Mouse (Mus musculus) thymus, postnatal 25 days (tissue): ENCODE measurements around the gene Mipol1.
"Not testable (repeated sequence)": the region's sequence is repeated elsewhere in the genome, so short reads cannot be mapped to it uniquely, and the experiment has no call there.

ENCODE experiments used
- DNase-seq: peaks from one replicate; pipeline ENCODE4 v3.0.0; 2022

The Mipol1 gene

DNA sequence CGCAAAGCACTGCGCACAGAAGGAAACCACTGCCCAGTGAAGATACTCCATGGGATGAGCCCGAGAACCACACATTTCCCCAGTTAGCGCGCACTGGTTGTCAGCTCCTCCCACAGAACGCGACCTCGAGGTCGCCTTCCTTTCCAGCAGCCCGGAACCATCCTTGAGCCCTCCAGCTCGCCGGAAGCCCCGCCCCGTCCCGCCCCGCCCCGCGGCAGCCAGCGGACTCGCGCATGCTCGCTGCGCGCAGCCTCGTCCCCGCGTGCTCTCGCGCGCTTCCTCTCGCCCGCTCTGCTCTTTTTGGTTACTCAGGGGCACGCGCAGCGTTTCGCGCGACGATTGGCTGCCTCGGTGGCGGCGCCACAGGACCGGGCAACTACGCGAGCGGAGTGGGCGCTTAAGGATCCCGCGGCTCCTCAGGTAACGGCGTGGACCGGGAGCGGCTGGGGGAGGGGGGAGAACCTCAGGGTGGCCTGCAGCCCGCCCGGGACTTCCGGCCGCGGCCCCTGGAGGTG is at the start of gene Mipol1, which contains the start of gene Prps1l3:
TSS of gene Mipol1 (plus strand) at position 236 of the 515 bp plus-strand sequence.
TSS of gene Prps1l3 (plus strand) at position 221 of the 515 bp plus-strand sequence.
- peak; percentile 88 for DNase-seq

DNA sequence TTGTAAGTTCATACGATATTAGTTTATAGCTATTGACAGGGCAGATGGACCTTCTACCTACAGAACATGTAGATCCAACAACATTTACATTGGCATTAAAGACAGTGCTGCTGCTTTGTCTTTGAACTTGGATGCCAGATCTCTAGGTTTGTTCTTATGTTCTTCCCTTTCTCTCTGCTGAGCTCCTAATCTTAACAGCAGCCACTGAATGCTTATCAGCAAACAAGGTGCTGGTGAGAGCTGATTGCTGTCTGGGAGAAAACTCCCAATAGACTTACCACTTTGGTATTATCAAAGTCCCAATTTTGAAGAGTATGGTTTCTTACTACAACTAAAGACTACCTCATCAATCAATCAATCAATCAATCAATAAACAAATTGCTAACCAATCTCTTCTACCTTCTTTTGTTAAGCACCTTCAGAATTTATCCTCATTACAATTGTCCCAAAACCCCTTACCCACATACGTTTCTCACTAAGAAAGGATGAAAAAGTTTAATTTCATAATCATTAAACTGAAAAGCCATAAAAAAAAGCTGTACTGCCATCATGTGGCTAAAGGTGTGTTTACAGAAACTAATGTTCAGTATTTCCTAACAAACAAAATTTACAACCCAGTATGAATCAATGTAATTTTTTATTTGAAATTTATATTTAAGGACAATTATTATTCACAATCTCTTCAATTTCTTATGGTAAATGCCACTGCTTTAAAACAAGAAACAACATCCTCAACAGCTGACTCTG is 45.7 kb upstream of the Mipol1 start:
- DNase-seq = no peak

DNA sequence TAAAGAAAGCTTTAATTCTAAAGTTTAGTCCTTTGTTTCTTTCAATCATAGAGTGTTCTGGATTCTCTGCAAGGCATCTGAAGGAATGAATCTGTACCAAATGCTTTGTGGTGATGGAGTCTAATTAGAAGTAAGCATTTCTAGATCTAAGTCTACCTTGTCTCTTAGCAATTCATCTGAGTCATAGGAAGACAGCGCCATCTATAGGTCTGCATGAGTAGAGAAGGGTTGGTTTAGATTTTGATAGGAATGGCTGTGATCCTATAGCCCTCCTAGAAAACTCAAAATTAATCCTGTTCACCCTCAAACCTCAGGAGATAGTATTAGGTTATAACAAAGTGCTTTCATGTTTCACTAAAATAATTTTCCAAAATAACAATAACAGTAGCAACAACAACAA is 44.8 kb upstream of the Mipol1 start:
- no peak for DNase-seq

DNA sequence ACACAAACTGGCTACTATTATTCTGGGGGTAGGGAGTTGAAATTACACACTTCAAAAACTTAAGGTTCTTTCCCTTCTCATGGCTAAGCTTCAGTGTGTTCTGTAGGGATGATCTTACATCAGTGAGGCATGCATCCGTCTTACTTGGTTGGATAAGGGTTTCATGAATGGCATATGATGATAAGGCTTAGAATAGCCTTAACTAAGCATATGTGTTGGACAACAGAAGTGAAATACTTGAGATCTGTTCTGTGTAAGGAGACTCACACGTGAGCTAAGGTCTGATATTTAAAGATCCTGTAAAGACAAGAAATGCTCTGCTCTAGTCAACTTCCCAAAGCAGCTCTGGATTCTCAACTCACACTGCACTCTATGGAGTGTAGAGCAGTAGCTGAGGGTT is 44.1 kb upstream of the Mipol1 start:
- no peak for DNase-seq

DNA sequence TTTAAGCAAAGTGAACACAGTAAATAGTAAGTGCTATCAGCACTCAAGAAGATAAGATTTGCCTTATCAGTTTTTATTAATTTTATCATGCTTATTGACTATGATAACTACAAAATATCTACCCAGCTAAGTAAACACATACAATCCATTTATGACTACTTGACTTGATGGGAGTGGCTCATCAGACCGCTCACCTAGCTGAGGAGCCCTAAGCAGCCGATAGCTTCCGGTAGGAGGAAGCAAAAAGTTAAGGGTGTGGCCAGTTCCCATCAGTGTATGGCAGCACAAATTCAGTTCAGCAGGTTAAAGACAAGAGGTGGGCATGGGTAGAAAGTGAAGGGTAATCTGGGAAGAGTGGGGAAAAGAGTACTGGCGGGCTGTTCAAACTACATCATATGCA is 43.2 kb upstream of the Mipol1 start:
- DNase-seq = no peak

DNA sequence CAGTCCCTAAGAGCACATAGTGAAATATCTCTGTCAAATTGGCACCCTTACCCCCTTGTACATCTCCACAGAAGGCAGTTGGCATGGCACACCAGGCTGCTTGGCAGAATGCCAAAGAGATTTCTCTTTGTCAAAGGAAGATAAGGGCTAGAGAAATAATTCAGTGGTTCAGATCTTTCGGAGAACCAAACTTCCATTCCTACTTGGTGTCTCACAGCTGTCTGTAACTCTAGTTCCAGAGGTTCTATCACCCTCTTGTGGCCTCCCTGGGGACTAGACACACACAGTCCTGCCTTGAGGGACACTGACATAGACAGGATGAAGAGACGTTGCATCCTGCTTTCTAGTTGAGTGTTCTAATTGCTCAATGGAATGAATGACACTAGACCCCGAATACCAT is 35.6 kb upstream of the Mipol1 start:
- peak; percentile 1 for DNase-seq

DNA sequence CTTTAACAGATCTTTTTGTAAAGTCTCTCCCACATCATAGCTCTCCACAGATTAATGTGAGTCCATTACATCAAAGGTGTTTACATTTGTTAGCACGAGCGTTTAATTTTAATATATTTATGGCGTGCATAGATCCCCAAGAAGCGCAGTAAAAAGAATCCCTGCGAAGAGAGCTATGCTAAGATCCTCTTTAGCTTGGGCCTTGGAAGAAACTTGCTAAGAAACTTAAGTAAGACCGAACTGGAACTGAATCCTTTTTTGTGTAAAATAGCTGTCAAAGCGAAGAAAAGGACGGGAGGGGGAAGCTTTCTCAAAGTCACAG is 34.0 kb upstream of the Mipol1 start:
- no peak for DNase-seq

DNA sequence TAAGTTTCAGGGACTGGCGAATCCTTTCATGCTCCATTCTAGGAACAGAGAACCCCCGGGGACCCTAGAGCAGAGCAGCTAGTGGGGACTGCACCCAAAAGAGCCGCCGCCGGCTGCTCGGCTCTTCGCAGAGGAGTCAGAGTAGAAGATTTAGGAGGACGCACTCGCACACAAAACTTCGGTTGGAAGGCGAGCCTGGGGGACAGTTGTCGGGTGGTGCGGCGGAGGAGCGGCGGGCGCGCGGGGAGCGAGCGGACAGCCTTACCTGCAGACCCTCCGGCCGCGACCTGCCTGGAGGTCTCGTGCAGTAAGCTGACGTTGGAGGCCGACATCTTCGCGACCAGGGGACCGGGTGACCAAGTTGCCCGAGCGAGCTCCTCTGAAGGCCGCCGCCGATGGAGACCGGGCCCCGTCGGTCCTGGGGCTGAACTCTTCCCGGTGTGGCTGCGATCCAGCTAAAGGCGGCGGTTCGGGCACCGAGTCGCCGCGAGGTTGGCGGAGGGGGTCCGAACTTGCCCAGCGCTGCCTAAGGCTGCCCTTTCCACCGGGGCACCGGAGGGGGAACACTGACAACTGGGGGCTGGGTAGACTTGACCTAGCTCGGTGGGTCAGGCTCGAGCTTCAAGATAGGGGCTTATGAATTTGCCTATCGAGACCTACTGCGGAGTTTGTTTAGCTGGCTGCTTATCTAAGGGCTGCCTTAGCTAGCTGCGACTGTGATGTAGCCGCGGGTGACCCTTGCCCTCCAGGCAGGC is 33.4 kb upstream of the Mipol1 start:
- DNase-seq = peak; percentile 1

DNA sequence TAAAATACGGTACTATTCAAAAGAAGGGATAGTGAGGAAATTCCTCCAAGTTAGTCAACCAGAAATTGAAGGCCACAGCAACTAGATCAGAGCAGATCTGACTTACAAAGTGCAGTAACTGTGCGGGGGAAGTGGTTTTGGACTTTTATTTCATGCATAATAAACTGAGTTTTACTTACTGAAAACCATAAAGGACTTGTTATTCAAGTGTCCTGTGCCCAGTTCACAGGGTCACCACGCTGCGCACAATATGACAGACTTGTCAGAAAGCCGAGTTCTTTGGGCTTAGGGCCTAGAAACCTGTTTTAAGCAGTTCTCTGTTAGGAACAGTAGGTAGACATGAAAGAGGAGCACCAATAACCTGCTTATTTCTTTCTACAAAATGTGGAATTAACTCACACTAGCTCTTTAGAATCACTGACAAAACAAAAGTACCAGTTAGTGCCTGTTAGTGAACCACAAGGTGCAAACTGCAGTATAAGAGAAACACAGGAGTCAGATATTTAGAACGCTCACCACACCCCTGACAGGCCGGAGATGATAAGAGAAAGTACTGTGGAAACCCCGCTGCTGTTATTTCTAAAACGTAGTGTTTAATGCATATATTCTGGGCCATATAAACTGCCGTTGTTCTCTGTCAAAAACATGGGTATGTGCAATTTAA is 32.7 kb upstream of the Mipol1 start, which contains the start of gene Slc25a21:
TSS of gene Slc25a21 (minus strand) at position 110 of the 664 bp plus-strand sequence.
- no peak for DNase-seq

DNA sequence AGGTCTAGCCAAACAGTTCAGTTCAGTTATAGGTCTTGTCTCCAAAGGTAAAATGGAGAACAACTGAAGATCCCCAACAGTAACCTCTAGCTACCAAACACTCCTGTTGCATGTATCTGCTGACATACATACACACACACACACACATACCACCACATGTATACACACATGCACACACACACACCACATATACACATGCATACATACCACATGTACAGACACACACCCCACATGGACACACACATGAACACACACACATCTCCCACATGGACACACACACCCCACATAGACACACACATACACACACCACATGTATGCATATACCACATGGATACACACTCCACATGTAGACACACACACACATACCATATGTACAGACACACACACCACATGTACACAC is 32.0 kb upstream of the Mipol1 start:
- DNase-seq = no peak

DNA sequence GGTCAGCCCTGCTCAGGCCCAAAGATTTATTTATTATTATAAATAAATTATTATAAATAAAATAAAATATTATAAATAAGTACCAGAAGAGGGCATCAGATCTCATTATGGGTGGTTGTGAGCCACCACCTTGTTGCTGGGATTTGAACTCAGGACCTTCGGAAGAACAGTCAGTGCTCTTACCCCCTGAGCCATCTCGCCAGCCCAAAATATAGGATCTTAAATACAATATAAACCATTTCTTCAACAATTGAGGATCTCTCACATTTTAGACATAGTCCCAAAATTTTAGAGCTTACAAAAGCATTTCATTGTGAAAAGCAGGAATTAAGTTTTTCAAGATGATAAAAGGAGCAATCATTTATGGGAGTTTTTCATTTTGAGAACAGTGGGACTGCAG is 30.8 kb upstream of the Mipol1 start:
- no peak for DNase-seq

DNA sequence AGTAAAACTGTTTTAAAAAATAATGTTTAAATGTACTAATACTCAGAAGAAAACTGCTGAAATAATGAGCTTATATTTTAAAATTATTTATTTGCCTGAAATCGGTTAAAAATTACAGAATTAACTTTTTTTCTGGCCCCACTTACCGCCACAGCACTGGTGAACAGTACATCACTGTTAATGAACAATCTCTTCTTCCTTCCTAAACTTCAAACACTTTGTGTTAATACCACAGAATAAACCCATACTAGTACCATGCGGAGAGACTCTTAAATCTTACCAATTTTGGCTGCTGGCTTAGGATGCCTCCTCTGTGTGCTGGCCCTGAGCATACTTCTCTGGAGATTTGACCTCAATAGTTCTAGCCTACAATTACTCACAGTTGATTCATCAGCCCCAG is 28.3 kb upstream of the Mipol1 start:
- DNase-seq = no peak

DNA sequence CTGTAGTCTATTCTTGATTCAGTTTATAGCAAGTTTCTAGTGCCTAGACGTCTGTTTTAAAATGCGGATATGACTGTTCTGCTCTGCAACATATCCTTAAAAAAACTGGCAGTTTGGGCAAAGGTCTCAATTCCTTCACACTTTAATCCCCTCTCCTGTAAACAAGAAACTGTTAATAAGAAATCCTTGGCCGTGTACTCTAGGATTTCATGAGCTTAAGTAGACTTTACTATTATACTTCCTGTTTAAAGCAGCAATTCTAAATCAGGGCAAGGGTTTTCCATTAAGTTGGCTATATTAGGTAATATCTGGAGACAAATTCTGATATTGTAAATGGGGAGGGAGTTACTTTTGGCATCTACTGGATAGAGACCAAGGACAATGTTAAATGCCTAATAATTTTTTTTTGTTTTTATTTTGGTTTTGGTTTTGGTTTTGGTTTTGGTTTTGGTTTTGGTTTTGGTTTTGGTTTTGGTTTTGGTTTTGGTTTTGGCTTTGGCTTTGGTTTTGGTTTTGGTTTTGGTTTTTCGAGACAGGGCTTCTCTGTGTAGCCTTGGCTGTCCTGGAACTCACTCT is 25.9 kb upstream of the Mipol1 start:
- DNase-seq = no peak

DNA sequence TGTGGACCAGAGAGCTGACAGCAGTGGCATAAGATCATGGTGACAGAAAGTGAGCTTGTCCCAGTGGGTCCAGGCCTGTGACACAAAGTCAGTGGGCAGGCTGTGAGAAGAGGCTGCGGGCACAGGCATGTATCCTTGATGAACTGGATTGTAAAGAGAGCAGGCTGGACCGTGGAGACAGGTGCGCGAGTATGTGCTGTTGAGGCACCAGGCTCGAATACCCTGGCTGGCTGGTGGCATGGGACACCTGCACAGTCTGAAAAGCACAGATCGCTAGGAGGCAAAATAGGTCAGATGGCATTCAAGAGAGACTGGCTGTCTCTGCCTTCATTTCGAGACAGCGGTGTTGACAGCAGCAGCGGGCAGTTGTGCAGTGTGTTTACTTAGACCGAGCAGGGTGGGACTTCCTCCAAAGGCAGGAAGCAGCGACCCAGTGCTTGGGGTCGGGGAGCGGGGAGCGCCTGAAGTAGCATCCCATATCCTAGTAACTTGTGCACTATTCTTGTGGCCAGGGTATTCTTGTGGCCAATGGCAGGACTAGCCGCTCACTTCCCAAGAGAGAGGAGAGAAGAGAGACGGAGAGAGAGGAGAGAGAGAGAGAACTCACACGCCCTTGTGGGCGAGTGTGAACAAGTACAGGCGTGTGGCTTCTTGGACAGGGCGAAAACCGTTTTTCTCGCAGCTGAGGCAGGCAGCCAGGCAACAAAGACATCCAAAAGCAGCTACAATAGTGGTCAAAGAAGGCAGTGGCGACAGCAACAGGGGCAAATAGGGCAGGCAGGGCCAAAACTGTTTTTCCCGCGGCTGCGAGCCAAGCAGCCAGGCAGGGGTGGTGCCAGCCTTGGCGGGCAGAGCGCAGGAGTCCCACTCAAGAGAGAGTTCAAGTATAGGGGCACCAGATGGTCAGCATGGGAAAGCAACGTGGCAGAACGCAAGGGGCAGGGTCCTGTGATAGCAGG is 18.6 kb upstream of the Mipol1 start:
- peak; percentile 70 for DNase-seq

DNA sequence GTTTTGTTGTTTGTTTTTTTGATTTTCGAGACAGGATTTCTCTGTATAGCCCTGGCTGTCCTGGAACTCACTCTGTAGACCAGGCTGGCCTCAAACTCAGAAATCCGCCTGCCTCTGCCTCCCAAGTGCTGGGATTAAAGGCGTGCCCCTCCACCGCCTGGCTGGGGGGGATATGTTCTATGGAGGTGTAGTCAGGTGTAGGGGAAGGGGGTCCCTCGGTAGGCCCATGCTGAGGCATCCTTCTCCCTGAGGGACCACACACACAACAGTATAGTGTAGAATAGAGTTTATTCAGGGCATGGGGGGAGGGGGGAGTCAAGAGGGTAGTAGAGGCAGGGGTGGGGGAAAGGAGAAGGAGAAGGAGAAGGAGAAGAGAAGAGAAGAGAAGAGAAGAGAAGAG is 17.8 kb upstream of the Mipol1 start:
- DNase-seq = not testable (repeated sequence)

DNA sequence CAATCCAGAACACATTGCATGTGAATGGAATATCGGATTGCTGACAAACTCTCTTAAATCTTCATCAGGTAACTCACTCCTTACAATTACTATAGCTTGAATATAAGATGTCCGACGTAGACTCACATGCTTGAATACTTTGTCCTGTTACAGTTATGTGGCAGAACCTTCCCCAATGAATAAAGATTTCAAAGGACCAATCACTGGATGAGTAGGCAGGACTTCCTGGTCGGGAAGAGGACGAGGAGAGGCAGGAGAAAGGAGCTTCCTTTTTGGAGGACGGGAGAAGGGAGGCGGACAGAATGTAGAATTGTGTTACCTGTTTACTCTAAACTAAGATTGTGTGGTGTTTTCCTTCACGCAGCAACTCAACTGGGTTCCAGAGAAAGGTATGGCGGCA is 3.8 kb upstream of the Mipol1 start:
- no peak for DNase-seq

DNA sequence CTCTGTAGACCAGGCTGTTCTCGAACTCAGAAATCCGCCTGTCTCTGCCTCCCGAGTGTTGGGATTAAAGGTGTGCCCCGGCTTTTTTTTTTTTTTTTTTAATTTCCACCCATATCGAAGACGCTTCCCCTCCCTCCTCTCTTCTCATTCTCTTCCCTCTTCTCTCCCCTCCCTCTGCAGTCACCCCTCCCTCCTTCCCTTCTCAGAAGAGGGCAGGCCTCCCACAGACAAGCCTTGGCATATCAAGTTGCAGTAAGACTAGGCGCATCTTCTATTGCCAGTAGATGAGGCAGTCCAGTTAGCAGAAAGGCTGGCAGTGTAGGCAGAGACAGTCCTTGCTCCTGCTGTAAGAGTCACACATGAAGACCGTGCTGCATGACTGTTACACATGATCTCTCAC is 2.5 kb upstream of the Mipol1 start:
- DNase-seq = no peak

DNA sequence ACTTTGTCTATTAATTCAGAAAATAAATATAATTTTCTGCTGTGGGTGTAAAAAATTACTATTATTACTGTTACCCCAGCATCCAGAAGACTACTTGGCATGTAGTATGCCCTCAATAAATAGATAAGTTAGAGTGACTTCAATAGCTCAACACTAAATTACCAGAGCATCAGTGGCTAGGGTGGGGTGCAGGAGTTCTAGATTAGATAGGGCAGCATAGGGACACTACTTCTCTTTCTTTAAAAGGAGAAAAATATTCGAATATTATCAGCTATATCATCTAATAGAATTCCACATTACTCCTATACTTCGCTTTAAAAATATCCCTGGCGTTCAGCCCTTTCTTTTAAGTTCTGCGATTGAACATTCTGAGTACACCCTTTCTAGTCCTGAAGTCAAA is 524 bp upstream of the Mipol1 start:
- DNase-seq = no peak

DNA sequence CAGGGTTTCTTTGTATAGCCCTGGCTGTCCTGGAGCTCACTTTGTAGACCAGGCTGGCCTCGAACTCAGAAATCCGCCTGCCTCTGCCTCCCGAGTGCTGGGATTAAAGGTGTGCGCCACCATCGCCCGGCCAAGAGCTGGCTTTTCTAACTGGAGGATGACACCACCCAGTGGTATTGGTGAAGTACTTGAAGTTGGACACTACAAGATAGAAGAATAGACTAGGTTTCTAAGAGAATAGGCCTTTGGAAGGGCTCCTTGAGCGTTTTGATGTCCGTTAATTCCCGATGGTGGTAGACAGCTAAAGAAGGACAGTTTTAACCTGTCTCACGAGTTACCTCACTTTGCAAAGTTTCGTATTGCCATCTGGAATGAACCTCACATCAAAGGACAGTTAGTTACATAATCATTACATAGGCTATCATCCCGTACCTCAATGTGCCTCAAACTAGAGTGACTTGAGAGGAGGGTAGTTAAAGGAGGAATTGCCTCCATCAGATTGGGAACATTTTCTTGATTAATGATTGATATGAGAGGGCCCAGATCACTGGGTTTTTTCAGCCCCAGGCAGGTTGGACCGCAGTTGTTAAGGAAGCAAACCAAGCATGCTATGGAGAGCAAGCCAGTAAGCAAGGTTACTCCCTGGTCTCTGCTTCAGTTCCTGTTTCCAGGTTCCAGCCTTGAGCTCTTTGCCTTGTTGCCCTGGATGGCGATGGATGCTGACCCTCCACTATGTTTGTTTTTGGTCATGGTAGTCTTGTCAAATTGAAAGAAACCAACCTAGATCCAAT is 1.1 kb downstream of the Mipol1 start:
- peak; percentile 22 for DNase-seq

DNA sequence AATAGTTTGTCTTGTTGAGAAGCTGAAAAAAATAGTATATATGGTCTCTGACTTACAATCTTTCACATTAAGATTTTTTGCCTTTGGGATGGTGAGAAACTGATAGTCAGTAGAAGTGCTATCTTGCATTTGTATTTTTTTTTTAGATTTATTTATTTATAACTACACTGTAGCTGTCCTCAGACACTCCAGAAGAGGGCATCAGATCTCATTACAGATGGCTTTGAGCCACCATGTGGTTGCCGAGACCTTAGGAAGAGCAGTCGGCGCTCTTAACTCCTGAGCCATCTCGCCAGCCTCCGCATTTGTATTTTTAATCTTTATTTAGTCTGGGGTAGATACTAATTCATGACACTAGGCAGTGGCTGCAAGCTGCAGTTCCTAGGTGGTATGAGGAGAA is 3.2 kb downstream of the Mipol1 start:
- DNase-seq = no peak
